Mouse (Mus musculus) cerebellum, adult 2 months (tissue): Measurements from ENCODE around the gene Slamf7. TPM values are rescaled to one million over a fixed set of nuclear protein-coding genes. Genes with fewer than 3 reads are reported as not detected.

Experiments
- DNase-seq, 2 experiments: peaks; one replicate each; pipeline ENCODE4 v3.0.0; 2021
- H3K27ac ChIP-seq: fragments of 200-500 bp; 2 replicates; pipeline ENCODE4 v1.5.1; 2012; ENCODE audit warnings: low read length, control low read depth, inconsistent platforms; ENCODE audit not compliant: insufficient read depth
- H3K27me3 ChIP-seq: fragments of 200-500 bp; 2 replicates; pipeline ENCODE4 v1.6.1; 2012; ENCODE audit warnings: inconsistent platforms, mild to moderate bottlenecking, low read length, moderate library complexity; ENCODE audit not compliant: control insufficient read depth, insufficient read depth
- H3K4me1 ChIP-seq: fragments of 200-500 bp; 2 replicates; pipeline ENCODE4 v1.6.1; 2011; ENCODE audit warnings: low read length; ENCODE audit not compliant: control insufficient read depth, insufficient read depth
- H3K4me3 ChIP-seq: fragments of 200-500 bp; replicated peaks from 2 replicates; pipeline ENCODE3; 2011; ENCODE audit warnings: mild to moderate bottlenecking, low read depth, low read length, control low read depth; ENCODE audit not compliant: insufficient read depth
- CTCF ChIP-seq: fragments of 200-500 bp; IDR thresholded peaks from 2 replicates; pipeline ENCODE4 v1.5.1; 2011; ENCODE audit warnings: low read depth, mild to moderate bottlenecking, control low read depth, low read length, moderate library complexity, borderline replicate concordance; ENCODE audit not compliant: insufficient read depth
- POLR2A ChIP-seq: fragments of 200-500 bp; IDR thresholded peaks from 2 replicates; pipeline ENCODE4 v1.6.1; 2011; ENCODE audit warnings: low read length, control low read depth, borderline replicate concordance; ENCODE audit not compliant: insufficient read depth
- WGBS: fragments of 180-500 bp; shearing (Covaris S2); methylation state at CpG from one replicate; pipeline ENCODE4 v1.1.7; 2018; 5-methylcytosine and 5-hydroxymethylcytosine counted together
- polyA plus RNA-seq: library from polyadenylated mRNA; depleted of rRNA; stranded (reverse); fragments of >200 nt; gene quantifications from 2 replicates; pipeline ENCODE4 v1.2.3, GENCODE M21; 2012

Gene Slamf7
- polyA plus RNA-seq, 1 experiment = 0.03 TPM

- 45% methylated on average over 2 of the region's 2 CpGs for WGBS
- H3K4me3 ChIP-seq = no peak overlapping the region
- no peak for TF ChIP-seq POLR2A
- TF ChIP-seq CTCF = no peak
- H3K4me1 ChIP-seq = no peaks in the 10 kb centered on the region
- H3K27ac ChIP-seq = no peak overlapping the region
- no peaks in the 10 kb centered on the region for H3K27me3 ChIP-seq
- DNase-seq = peak in 1 of 2 experiments; percentile 4
Observed at GRCm38 (mm10) chr1:171631447-171631846, 21.4 kb downstream of the Slamf7 start.

- no peaks in the 10 kb centered on the region for H3K27me3 ChIP-seq
- H3K27ac ChIP-seq = no peak overlapping the region
- WGBS = 43% methylated on average over 4 of the region's 4 CpGs
- no peaks in the 10 kb centered on the region for H3K4me1 ChIP-seq
- DNase-seq = no peak
- no peak for TF ChIP-seq CTCF
- no peak for TF ChIP-seq POLR2A
- no peak overlapping the region for H3K4me3 ChIP-seq
Observed at GRCm38 (mm10) chr1:171630912-171631311, 21.9 kb downstream of the Slamf7 start.

- TF ChIP-seq CTCF = no peak
- no peak for TF ChIP-seq POLR2A
- Histone ChIP-seq H3K4me1 (no peaks in the 10 kb centered on the region), H3K27me3 (no peaks in the 10 kb centered on the region), H3K4me3 (no peak overlapping the region), H3K27ac (no peak overlapping the region)
- no peak for DNase-seq
- 82% methylated on average over 7 of the region's 7 CpGs for WGBS
Observed at GRCm38 (mm10) chr1:171630041-171630440, 22.8 kb downstream of the Slamf7 start.

- Histone ChIP-seq H3K27ac (no peak overlapping the region), H3K4me1 (no peaks in the 10 kb centered on the region), H3K27me3 (no peaks in the 10 kb centered on the region), H3K4me3 (no peak overlapping the region)
- TF ChIP-seq CTCF (no peak), POLR2A (no peak)
- DNase-seq = no peak
- 84% methylated on average over 6 of the region's 6 CpGs for WGBS
Observed at GRCm38 (mm10) chr1:171629168-171629567, 23.7 kb downstream of the Slamf7 start.

- no peak overlapping the region for H3K27ac ChIP-seq
- H3K4me3 ChIP-seq = no peak overlapping the region
- H3K27me3 ChIP-seq = no peaks in the 10 kb centered on the region
- DNase-seq = no peak
- H3K4me1 ChIP-seq = no peaks in the 10 kb centered on the region
- 78% methylated on average over 3 of the region's 3 CpGs for WGBS
- TF ChIP-seq CTCF (no peak), POLR2A (no peak)
Observed at GRCm38 (mm10) chr1:171627801-171628200, 25.0 kb downstream of the Slamf7 start.

- peaks cover 5% of the 10 kb centered on the region for H3K4me1 ChIP-seq
- TF ChIP-seq CTCF (no peak), POLR2A (no peak)
- H3K27me3 ChIP-seq = no peaks in the 10 kb centered on the region
- DNase-seq = no peak
- no peak overlapping the region for H3K4me3 ChIP-seq
- 94% methylated on average over 6 of the region's 6 CpGs for WGBS
- H3K27ac ChIP-seq = no peak overlapping the region
Observed at GRCm38 (mm10) chr1:171620091-171620490, 32.7 kb downstream of the Slamf7 start.

GRCm38 (mm10) chr1:171619645-171620044, 33.2 kb downstream of the Slamf7 start:
- Histone ChIP-seq H3K27me3 (no peaks in the 10 kb centered on the region), H3K4me3 (no peak overlapping the region), H3K27ac (no peak overlapping the region), H3K4me1 (peaks cover 5% of the 10 kb centered on the region)
- TF ChIP-seq POLR2A (no peak), CTCF (no peak)
- DNase-seq = no peak
- 85% methylated on average over 3 of the region's 3 CpGs for WGBS

GRCm38 (mm10) chr1:171619001-171619400, 33.8 kb downstream of the Slamf7 start:
- no peak overlapping the region for H3K27ac ChIP-seq
- no peak for TF ChIP-seq POLR2A
- no peak for TF ChIP-seq CTCF
- no peak overlapping the region for H3K4me3 ChIP-seq
- WGBS = 79% methylated on average over 8 of the region's 8 CpGs
- peaks cover 5% of the 10 kb centered on the region for H3K4me1 ChIP-seq
- DNase-seq = no peak
- no peaks in the 10 kb centered on the region for H3K27me3 ChIP-seq
